Mouse (Mus musculus) bone marrow macrophage, adult 2 months (primary cell): Measurements from ENCODE around the gene Cadm2.

Experiments used
- CTCF ChIP-seq: IDR thresholded peaks from 2 replicates; pipeline ENCODE4 v1.5.1; 2012; ENCODE audit warnings: low read depth, mild to moderate bottlenecking, low read length, moderate library complexity
- POLR2A ChIP-seq: IDR thresholded peaks from 2 replicates; pipeline ENCODE4 v1.6.1; 2012; ENCODE audit warnings: mild to moderate bottlenecking, low read depth, low read length, borderline replicate concordance

DNA sequence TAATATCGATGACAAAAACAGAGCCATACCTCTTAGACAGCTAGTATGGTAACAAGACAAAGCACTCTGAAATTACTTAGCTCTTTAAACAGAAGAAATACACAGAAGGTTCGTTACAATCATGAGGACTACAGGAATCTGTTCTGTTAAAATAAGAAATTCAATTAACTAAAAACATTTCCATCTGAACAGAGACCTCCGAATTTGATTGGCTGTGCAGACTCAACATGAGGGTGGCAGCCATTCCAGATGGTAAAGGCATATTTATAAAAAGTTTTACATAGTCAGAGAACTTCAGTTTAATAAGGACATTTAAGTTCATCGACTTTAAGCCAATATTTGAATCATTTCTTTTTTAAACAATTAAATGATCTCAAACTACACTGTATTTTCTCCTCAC, 105.2 kb downstream of the Cadm2 start:
- TF ChIP-seq POLR2A (no peak), CTCF (no peak)
